Mouse (Mus musculus): ENCODE results near the gene Cdr2l. TPM values are rescaled to one million over a fixed set of nuclear protein-coding genes. Genes with fewer than 3 reads are reported as not detected.

Cdr2l gene
- total RNA-seq (2014; fragmentation: Nextera tagmentation) (0.68 TPM in 1 of 2 replicates, not detected in the other), total RNA-seq (2017) (0.67 TPM in 1 of 2 replicates, not detected in the other)

DNA sequence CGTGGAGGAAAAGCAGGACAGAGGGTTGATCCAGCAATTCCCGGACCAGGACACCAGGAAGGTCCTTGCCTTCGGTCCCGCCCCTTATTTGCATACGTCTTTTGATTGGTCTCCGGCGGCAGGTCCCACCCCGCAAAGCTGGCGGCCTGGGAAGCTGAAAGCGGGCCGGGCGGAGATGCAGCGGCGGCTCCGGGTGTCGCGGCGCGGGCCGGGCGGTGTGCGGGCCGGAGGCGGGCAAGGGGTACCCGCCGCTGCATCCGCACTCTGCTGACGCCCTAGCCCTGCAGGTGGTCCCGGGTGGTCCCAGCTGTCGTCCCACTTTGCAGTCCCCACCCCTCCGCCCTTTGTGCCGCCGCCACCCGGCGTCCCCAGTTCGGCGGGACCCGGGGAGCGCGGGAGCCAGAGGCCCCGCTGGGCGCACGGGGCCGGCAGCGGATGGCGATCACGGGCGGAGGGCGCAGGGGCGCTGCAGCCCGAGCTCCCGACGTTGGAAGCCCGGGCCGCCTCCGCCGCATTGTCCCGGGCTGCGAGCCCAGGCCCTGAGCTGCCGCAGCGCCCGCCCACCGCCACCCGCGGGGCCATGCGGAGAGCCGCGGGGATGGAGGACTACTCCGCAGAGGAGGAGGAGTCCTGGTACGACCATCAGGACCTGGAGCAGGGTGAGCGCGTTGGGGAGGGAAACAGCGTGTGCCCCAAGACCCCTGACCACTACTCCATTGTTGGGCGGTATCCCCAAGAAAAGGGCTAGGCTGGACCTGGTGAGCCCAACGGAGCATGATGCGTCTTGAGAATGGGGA is at the start of gene Cdr2l:
Cdr2l (plus strand) TSS at position 174 of the 797 bp plus-strand sequence.
- peak; percentile 55 for ATAC-seq (replicated peaks; ENCODE audit: poor library complexity, severe bottlenecking)

DNA sequence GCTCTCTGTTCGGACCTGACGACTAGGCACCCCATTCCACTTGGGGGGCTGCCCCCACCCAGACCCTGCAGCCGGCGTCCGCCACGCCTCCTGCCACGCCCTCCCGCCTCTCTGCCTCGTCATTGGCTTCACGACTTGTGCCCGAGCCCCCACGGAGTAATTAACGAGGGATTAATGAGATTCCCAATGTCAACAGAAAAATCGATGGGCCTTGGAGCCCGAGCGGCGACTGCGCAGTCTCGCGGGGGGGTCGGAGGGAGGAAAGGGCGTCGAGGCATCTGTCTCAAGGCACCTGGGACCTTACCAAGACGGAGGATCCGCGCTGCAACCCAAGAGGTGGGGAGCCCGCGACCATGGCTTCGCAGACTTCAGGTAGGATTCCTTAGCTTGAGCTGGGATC is 47.2 kb upstream of the Cdr2l start, which contains the start of gene Otop3:
Otop3 (plus strand) TSS at position 201 of the 400 bp plus-strand sequence.
- no peak for ATAC-seq (replicated peaks; ENCODE audit: poor library complexity, severe bottlenecking)

DNA sequence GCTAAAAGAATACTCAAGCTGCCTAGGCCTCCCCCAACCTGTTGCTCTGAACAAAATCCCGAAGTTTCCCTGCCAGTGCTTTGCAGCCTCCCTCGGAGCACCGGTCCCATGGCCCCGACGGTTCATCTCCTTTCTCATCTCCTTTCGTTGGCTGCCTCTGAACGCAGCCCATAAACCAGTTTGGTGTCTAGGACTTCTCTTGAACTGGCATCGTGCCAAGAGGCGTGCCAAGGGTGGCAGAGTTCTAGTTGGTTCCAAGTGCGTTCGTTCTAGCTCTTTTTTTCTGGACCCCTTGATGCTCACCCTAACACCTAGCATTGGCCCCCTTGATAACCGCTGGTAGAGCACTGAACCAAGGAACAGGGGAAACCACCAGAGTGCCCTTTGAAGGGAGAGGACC is 46.5 kb upstream of the Cdr2l start:
- ATAC-seq (replicated peaks; ENCODE audit: poor library complexity, severe bottlenecking): no peak

DNA sequence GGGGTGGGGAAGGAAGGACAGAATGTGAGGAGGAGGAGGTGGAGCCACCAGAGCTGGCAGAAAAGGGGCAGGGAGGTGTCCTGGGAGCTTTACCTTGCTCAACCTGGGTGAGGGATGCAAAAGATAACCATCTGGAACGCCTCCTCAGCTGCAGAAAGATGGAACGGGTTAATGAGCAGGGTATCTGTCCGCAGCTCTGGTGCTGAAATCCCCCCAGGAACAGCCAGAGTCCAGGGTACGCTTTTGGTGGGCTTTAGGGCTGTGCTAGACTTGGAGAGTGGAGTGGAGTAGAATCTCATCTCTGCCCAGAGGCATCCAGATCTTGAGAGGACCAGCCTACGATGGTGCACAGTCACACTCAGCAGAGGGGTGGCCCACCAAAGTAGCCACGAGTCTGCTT is 45.6 kb upstream of the Cdr2l start:
- peak; percentile 40; the same call in 1 of the 2 replicates for ATAC-seq (replicated peaks; ENCODE audit: poor library complexity, severe bottlenecking)

DNA sequence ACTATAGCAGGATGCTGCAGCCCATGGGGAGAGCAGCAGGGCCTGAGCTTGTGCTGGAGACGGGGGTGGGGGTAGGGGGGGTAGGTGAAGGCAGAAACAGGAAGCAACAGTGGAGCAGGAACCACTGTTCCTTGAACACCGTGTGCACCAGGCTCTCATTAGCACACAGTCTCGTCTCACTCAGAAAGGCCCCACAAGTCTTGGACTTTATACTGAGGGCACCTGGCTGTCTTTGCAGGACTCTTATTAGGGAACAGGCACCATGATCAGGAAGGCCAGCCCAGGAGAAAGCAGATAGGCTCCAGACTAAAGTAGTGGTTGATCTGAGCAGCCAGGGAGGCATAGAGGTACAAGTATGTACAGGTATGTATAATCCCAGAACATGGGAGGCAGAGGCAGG is 44.4 kb upstream of the Cdr2l start:
- no peak; the same call in 1 of the 2 replicates for ATAC-seq (replicated peaks; ENCODE audit: poor library complexity, severe bottlenecking)

DNA sequence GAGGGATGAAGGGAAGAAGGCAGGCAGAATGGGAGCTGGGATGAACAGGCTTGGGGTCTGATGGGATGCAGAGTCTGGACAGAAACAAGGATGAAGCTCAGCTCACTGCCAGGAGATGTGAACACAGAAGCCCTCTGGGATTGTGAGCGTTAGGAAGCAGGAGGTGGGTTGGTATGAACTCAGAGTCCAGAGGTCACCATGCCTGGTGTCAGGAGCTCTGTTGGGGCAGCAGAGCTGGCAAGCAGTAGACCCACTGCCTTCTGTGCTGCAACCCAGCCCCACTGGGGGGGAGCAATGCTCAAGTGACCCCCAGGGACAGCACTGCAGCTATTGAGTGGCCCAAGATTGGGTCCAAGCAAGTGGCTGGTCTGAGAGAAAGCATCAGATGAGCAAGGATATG is 43.9 kb upstream of the Cdr2l start:
- ATAC-seq (replicated peaks; ENCODE audit: poor library complexity, severe bottlenecking): no peak

DNA sequence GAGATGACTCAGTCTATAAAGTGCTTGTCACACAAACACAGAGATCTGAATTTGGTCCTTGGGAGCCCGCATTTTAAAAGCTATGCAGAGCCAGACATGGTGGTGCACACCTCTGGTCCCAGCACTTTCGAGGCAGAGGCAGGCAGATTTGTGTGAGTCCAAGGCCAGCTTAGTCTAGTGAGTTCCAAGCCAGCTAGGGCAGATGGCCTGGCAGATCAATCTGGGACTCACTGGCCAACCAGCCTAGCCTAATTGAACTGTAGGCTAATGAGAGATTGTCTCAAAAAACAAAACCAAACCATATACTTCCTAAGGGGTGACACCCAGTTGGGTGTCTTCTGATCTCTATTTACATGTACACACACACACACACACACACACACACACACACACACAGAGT is 40.5 kb upstream of the Cdr2l start:
- ATAC-seq (replicated peaks; ENCODE audit: poor library complexity, severe bottlenecking): no peak

DNA sequence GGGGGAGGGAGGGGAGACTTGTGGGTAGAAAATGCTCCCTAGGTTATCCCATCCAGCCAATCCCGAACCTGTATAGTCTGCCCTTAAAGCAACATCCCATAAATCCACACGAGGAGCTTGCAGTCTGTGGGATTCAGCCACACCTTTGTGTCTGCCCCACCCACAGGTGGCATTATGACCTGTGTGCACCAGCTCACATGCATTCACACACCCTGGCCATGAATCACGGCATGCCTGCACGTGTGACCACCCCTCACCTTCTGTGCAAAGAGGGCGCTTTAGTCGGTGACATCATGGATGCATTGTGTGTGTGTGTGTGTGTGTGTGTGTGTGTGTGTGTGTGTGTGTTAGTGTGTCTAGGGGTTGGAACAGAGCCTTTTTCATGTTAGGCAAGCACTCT is 39.9 kb upstream of the Cdr2l start:
- no peak for ATAC-seq (replicated peaks; ENCODE audit: poor library complexity, severe bottlenecking)

DNA sequence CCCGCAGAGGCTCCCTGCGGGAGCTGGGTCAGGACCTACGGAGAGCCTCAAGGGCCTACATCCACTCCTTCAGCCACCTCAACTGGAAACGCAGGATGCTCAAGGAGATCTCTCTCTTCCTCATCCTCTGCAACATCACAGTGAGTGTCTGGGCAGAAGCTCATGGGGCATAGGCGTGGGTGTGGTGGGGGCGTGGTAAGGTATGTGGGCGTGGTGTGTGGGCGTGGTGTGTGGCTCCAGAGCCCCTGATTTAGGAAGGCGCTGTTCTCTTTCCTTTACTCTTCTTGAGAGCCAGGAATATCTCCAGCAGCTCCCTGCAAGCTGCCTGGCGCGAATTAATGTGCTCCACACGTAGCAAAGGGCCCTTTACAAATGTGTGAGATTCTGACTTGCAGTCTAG is 36.7 kb upstream of the Cdr2l start:
- ATAC-seq (replicated peaks; ENCODE audit: poor library complexity, severe bottlenecking): peak; percentile 87

DNA sequence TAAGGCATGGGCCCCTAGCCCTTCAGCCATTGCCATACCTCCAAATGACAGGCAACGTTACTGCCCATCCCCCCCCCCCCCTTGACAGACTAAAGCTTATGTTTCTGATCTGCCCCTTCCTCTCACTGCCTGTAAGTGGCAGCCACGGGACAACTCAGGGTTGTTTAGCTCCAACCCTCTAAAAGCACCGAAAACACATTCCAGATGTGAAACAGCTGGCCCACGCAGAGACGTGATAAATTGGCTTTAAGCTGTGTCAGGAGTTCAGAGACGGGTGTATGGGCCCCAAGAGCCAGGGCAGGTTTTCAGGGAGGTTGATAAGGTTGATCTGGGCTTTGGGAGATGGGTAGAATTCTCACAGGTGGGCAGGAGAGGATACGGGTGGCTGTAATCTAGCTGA is 36.2 kb upstream of the Cdr2l start:
- no peak for ATAC-seq (replicated peaks; ENCODE audit: poor library complexity, severe bottlenecking)

DNA sequence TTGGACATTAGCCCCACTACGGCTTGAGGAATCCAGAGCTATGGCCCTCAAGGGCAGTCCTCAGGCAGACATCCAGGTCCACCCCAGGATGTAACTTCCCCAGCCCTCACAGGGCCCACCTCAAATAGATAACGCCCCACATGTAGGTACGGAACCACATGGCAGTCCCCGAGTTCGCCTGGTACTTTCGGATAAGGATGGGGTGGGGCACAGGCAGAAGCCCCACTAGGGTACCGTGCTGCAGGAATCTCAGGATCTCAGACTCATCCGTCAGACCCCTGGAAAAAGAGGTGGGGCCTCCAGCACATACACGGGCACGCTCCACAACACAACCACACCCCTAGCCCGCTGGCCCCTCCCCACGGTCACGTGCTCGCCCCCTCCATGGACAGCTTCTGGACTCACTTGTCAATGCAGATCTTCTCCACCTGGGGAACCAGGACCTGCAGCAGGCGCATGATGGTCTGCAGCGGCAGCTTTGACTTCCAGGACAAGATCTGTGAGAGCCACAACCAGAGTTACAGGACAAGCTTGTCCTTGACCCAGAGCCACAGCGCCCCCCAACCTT is 33.0 kb upstream of the Cdr2l start:
- ATAC-seq (replicated peaks; ENCODE audit: poor library complexity, severe bottlenecking): no peak

DNA sequence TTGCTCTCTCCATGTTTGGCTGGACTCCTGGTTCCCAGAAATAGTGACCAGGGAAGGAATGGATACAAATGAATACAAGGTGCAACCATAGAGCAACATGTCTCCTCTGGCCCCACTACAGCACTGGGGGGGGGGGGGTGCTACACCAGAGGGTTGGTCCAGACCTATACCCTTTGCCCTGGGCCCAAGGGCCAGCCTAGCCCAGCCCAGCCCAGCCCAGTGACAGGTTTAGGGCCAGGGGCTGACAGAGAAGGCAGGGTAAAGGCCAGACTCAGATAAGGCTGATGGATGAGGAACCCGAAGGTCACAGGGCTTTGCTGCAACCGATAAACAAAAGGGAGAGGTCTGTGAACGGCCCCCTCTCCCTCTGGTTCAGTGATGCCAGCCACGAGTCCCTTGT is 31.7 kb upstream of the Cdr2l start:
- no peak for ATAC-seq (replicated peaks; ENCODE audit: poor library complexity, severe bottlenecking)

DNA sequence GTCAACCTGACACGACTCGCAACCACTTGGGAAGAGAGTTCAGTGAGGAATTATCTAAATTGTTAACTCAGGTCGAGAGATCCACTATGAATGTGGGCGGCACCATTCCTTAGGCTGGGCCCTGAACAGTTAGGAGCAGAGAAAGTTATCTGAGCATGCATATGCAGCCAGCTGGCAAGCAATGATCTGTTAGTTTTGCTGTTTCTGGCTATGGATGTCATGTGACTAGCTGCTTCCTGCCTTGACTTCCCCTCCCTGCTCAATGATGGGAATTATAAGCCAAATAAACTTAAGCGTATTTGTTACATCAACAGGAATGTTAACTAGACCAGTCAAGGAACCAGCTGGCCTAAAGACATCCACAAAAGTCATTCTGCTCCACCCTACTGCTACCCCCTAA is 28.3 kb upstream of the Cdr2l start:
- ATAC-seq (replicated peaks; ENCODE audit: poor library complexity, severe bottlenecking): no peak

DNA sequence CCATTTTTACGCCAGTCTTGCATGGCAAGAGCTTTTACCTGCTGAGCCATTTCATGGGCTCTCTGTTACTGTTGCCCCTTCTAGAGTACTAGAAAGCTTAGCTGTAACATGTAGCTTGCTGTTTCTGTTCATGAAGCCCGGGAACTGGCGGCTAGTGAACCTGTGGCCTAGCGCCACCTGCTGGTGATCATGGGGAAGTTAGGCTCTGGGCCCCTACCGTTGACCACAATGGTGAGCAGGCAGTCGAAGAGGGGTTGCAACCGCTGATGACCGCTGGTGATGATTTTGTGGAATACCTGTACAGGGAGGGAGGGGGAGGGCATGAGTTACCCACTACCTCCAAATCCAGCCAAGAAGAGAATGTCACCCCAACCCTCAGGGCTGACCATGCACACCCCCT is 27.5 kb upstream of the Cdr2l start:
- peak; percentile 75 for ATAC-seq (replicated peaks; ENCODE audit: poor library complexity, severe bottlenecking)

DNA sequence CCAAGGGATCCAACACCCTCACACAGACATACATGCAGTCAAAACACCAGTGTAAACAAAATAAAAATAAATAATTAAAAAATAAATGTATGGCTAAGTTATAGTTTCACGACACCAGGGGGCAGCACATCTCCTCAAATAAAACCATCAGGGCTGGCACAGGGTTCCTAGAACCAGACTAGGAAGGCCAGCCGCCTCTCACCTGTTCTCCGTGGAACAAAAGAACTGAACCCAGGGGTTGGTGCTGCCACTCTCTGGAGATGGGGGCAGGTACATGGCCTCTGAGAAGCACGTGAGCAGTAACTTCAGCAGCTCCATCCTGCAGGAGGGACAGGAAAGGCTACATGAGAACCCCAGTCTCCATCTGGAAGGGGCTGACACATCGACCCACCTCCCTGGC is 23.2 kb upstream of the Cdr2l start:
- ATAC-seq (replicated peaks; ENCODE audit: poor library complexity, severe bottlenecking): peak; percentile 33; the same call in 1 of the 2 replicates

DNA sequence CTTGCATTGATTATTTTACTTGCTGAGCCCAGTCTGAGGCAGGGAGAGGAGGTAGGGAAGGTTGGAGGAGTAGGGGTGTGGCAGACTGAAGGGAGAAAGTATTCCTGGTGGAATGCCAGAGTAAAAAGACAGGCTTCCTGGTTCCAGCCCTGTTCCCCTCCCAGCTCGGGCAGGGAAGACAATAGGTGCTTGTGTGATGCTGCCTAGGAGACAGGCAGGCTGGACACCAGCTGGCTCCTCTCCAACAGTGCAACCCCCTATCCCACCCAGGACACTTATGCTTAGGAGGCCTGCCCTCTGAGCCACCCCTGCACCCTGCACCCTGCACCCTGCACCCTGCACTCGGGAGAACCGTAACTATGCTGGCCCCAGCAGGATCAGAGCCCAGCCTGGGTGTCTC is 22.4 kb upstream of the Cdr2l start:
- peak; percentile 17 for ATAC-seq (replicated peaks; ENCODE audit: poor library complexity, severe bottlenecking)

DNA sequence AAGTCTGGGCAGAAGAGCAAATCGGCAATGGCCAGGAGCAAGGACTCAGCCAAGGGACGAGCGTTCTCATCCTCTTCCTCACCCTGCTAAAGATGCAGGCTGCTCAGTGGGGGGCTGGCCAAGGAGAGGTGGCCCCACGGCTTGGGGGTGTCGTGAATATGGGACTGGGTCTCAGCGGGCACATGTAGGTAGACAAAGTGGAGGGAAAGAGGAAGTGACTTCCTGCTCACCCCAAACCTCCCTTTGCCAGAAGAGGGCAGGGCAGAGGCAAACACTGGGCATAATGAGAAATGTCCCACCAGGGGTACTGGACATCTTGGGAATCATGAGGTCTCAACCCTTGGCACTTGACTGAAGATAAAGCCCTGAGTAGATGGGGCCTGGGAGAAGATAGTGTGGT is 22.0 kb upstream of the Cdr2l start:
- peak; percentile 69 for ATAC-seq (replicated peaks; ENCODE audit: poor library complexity, severe bottlenecking)

DNA sequence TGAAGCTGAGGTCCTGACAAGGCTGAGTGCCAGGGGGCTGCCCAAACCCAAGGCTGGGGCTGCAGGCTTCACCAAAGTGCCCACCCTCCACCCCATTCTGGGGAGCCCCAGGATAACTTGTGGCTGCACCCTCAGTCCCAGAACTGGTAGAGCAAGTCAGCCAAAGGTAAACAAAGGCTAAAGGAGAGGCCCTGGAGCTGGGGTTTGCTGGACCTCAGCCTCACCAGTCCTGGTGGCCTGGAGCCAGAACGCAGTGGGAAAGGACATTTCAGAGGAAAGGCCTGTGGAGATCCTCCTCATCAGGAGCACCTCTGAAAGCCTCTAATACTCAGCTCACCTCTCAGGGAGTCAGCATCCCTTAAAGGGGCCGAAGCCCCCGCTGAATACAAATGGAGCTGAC is 17.6 kb upstream of the Cdr2l start:
- ATAC-seq (replicated peaks; ENCODE audit: poor library complexity, severe bottlenecking): no peak

DNA sequence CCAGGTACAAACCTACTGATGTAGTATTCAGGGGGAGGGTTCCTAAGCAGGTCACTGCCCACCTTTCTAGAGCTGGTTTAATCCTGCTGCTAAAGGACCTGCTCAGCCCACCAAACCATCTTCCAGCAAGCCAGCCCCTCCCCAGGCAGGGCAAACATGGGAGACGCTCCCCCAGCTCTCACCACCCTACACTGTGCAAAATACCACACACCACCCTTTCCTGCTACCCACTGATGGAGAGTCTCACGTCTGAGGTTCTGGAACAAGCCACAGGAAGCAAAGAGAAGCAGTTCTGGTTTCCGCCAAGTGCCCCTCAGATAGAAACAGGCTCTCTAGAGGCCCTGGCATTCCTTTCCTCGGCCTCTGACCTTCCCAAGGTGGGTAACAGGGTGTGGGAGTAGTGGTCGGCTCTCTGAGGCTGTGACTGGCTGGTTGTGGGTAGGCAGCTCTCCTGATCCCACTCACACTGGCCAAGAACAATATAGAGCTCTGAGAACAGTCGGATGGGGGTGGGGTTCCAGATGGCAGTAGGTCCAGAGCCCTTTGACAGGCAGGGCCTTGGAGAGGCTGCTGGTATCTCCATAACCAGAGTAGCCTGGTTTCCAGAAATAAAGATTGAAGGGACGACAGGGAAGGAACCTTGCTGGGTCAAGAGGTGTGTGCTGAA is 15.5 kb upstream of the Cdr2l start:
- no peak for ATAC-seq (replicated peaks; ENCODE audit: poor library complexity, severe bottlenecking)

DNA sequence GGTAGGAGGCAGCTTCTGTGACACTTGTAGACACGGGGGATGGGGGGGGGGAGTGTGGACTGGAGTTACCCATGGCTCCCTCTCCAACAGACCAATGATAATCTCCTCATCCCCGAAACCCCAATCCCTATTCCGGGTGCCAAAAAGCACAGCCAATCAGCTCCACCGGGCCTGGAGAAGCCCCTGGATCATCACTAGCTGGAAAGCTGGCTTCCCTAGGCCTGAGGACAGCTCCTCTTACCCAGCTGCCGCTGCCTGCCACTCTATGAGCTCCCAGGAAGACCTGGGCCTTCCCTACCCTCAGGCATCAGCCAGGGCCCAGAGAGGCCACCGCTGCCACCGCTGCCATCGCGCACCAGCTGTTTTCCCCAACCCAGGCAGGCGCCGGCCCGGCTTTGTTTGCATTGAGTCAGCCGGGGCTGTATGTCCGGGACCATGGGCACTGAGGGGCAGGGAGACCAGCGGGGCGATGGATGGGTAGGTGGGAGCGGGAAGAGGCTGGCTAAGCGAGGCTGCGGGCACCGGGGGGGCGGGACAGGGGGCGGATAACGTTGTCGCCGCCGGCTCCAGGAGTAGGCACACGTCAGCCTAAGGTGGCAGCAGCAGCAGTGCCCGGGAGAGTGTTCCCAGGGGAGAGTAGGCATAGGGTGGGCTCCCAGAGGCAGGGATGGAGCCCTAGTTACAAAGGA is 14.9 kb upstream of the Cdr2l start:
- ATAC-seq (replicated peaks; ENCODE audit: poor library complexity, severe bottlenecking): peak; percentile 20; the same call in 1 of the 2 replicates
